Mouse (Mus musculus): ENCODE results near the gene Espn.

Gene Espn

GRCm38 (mm10) chr4:152151966-152152544 lies at the start of gene Espn:
Gene Espn (minus strand): TSS chr4:152152371.
- no peak for DNase-seq (ENCODE audit: low spot score in 2 of 2)

- DNase-seq (ENCODE audit: low spot score in 2 of 2): no peak
Measured at GRCm38 (mm10) chr4:152201492-152201891, 49.3 kb upstream of the Espn start.

- no peak for DNase-seq (ENCODE audit: low spot score in 2 of 2)
Measured at GRCm38 (mm10) chr4:152199617-152200016, 47.4 kb upstream of the Espn start.

GRCm38 (mm10) chr4:152197545-152197944 lies 45.4 kb upstream of the Espn start:
- DNase-seq (ENCODE audit: low spot score in 2 of 2): no peak

- no peak for DNase-seq (ENCODE audit: low spot score in 2 of 2)
Measured at GRCm38 (mm10) chr4:152196276-152196675, 44.1 kb upstream of the Espn start.

GRCm38 (mm10) chr4:152194476-152195175 lies 42.5 kb upstream of the Espn start:
- no peak for DNase-seq (ENCODE audit: low spot score in 2 of 2)

GRCm38 (mm10) chr4:152192569-152192968 lies 40.4 kb upstream of the Espn start:
- no peak for DNase-seq (ENCODE audit: low spot score in 2 of 2)

- DNase-seq (ENCODE audit: low spot score in 2 of 2): no peak
Measured at GRCm38 (mm10) chr4:152190701-152191100, 38.5 kb upstream of the Espn start.

- no peak for DNase-seq (ENCODE audit: low spot score in 2 of 2)
Measured at GRCm38 (mm10) chr4:152190096-152190653, 38.0 kb upstream of the Espn start.

GRCm38 (mm10) chr4:152189691-152190090 lies 37.5 kb upstream of the Espn start:
- DNase-seq (ENCODE audit: low spot score in 2 of 2): no peak

GRCm38 (mm10) chr4:152189071-152189470 lies 36.9 kb upstream of the Espn start:
- no peak for DNase-seq (ENCODE audit: low spot score in 2 of 2)

- no peak for DNase-seq (ENCODE audit: low spot score in 2 of 2)
Measured at GRCm38 (mm10) chr4:152188651-152189050, 36.5 kb upstream of the Espn start.

- DNase-seq (ENCODE audit: low spot score in 2 of 2): no peak
Measured at GRCm38 (mm10) chr4:152187142-152187541, 35.0 kb upstream of the Espn start.

- DNase-seq (ENCODE audit: low spot score in 2 of 2): no peak
Measured at GRCm38 (mm10) chr4:152186205-152187082, 34.3 kb upstream of the Espn start.

- peak in 1 of 2 experiments; percentile 46 for DNase-seq (ENCODE audit: low spot score in 2 of 2)
Measured at GRCm38 (mm10) chr4:152185510-152186204, 33.5 kb upstream of the Espn start.

GRCm38 (mm10) chr4:152185137-152185509 lies 33.0 kb upstream of the Espn start:
- no peak for DNase-seq (ENCODE audit: low spot score in 2 of 2)

- DNase-seq (ENCODE audit: low spot score in 2 of 2): peak; percentile 63 to 75
Measured at GRCm38 (mm10) chr4:152184353-152185035, 32.3 kb upstream of the Espn start.

- no peak for DNase-seq (ENCODE audit: low spot score in 2 of 2)
Measured at GRCm38 (mm10) chr4:152182205-152182604, 30.0 kb upstream of the Espn start.

GRCm38 (mm10) chr4:152179946-152180660 lies 27.9 kb upstream of the Espn start:
- DNase-seq (ENCODE audit: low spot score in 2 of 2): no peak

GRCm38 (mm10) chr4:152178916-152179705 lies 26.9 kb upstream of the Espn start:
- DNase-seq (ENCODE audit: low spot score in 2 of 2): no peak

Measured in right cerebral cortex, postnatal 10 days (tissue).